Mouse (Mus musculus) thymus, adult 18-20 months (tissue): ENCODE measurements around the gene Il12rb1.
A peak's percentile ranks its signal among the peaks of the same experiment; 100 is the strongest.

Experiments used
- DNase-seq, 2 experiments: peaks; one replicate each; pipeline ENCODE4 v3.0.0; 2022; ENCODE audit warnings: mixed read lengths in 2 of 2

Gene Il12rb1

GRCm38 (mm10) chr8:70833018-70833482 is 24.8 kb downstream of the Il12rb1 start:
- peak in 1 of 2 experiments; percentile 41 for DNase-seq

- DNase-seq, result no peak
These were observed 25.3 kb downstream of the Il12rb1 start for GRCm38 (mm10) chr8:70833520-70833919.

GRCm38 (mm10) chr8:70834071-70834470 is 25.8 kb downstream of the Il12rb1 start:
- DNase-seq, result no peak

- DNase-seq, result no peak
These were observed 28.4 kb downstream of the Il12rb1 start for GRCm38 (mm10) chr8:70836666-70837065.

- peak; percentile 26 to 60 for DNase-seq
These were observed 30.6 kb downstream of the Il12rb1 start for GRCm38 (mm10) chr8:70838654-70839407.

- peak; percentile 98 to 100 for DNase-seq
These were observed 31.4 kb downstream of the Il12rb1 start, which contains the start of gene Arrdc2 for GRCm38 (mm10) chr8:70839408-70840351. TSS of gene Arrdc2 (minus strand) at chr8:70839720.

- DNase-seq, result no peak
These were observed 32.3 kb downstream of the Il12rb1 start for GRCm38 (mm10) chr8:70840590-70840989.

GRCm38 (mm10) chr8:70841147-70842072 is 33.2 kb downstream of the Il12rb1 start:
- peak; percentile 75 to 82 for DNase-seq

GRCm38 (mm10) chr8:70842484-70842883 is 34.2 kb downstream of the Il12rb1 start:
- no peak for DNase-seq

- no peak for DNase-seq
These were observed 35.0 kb downstream of the Il12rb1 start for GRCm38 (mm10) chr8:70843214-70843773.

- DNase-seq, result no peak
These were observed 35.7 kb downstream of the Il12rb1 start for GRCm38 (mm10) chr8:70843941-70844340.

GRCm38 (mm10) chr8:70844523-70844922 is 36.3 kb downstream of the Il12rb1 start:
- peak; percentile 70 to 73 for DNase-seq

- DNase-seq, result no peak
These were observed 36.9 kb downstream of the Il12rb1 start for GRCm38 (mm10) chr8:70845108-70845507.

GRCm38 (mm10) chr8:70846371-70847154 is 38.3 kb downstream of the Il12rb1 start:
- DNase-seq, result no peak

GRCm38 (mm10) chr8:70849333-70849990 is 41.2 kb downstream of the Il12rb1 start:
- DNase-seq, result no peak

GRCm38 (mm10) chr8:70850132-70850845 is 42.0 kb downstream of the Il12rb1 start:
- no peak for DNase-seq

- DNase-seq, result no peak
These were observed 42.7 kb downstream of the Il12rb1 start for GRCm38 (mm10) chr8:70850947-70851346.

GRCm38 (mm10) chr8:70851837-70852236 is 43.6 kb downstream of the Il12rb1 start:
- DNase-seq, result no peak

- no peak for DNase-seq
These were observed 44.5 kb downstream of the Il12rb1 start for GRCm38 (mm10) chr8:70852595-70853231.
